Mouse (Mus musculus): ENCODE data around the gene Spata25. TPM values are rescaled to one million over a fixed set of nuclear protein-coding genes. Genes with fewer than 3 reads are reported as not detected.
"Not testable (repeated sequence)": the region's sequence is repeated elsewhere in the genome, so short reads cannot be mapped to it uniquely, and the experiment has no call there.

Spata25 gene
- 0.40 TPM for polyA plus RNA-seq (2012; fragmentation: generic; extraction: Trizol)

DNA sequence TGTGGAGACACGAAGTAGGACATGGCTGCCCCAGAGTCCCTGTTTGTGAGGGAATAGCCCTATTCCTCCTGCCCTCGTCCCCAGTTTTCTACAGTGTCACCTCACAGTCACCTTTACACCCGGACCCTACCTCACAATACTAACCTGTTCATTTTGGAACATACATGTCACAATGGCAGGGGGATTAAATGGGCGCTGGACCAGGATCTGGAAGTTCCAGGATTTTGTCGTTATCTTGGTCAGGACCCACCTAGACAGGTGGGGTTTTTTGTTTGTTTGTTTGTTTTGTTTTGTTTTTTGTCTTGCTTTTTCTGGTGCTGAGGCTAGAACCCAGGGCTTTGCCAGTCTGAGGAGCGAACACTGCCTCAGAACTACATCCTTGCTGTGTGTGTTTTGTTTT, at the start of gene Spata25:
Spata25 (minus strand) TSS at position 101 of the 400 bp plus-strand sequence.
- Histone ChIP-seq H3K27me3 (ENCODE audit: control insufficient read depth, insufficient read depth, insufficient read length) (no peaks in the 10 kb centered on the region), H3K36me3 (ENCODE audit: control insufficient read depth, insufficient read depth) (peaks cover 5% of the 10 kb centered on the region)
- TF ChIP-seq REST (IDR thresholded peaks at IDR 0.05; ENCODE audit: insufficient read depth, insufficient read length) = no peak
- TF ChIP-seq MYOG (IDR thresholded peaks at IDR 0.05; ENCODE audit: control insufficient read depth in 1 of 3, insufficient read depth in 1 of 3, insufficient read length in 2 of 3, low read depth in 2 of 3) = no peak
- no peak for TF ChIP-seq POLR2A (IDR thresholded peaks at IDR 0.05; ENCODE audit: insufficient read length, low read depth)
- no peak for TF ChIP-seq POLR2AphosphoS2 (IDR thresholded peaks at IDR 0.05; ENCODE audit: insufficient read length, low read depth)

DNA sequence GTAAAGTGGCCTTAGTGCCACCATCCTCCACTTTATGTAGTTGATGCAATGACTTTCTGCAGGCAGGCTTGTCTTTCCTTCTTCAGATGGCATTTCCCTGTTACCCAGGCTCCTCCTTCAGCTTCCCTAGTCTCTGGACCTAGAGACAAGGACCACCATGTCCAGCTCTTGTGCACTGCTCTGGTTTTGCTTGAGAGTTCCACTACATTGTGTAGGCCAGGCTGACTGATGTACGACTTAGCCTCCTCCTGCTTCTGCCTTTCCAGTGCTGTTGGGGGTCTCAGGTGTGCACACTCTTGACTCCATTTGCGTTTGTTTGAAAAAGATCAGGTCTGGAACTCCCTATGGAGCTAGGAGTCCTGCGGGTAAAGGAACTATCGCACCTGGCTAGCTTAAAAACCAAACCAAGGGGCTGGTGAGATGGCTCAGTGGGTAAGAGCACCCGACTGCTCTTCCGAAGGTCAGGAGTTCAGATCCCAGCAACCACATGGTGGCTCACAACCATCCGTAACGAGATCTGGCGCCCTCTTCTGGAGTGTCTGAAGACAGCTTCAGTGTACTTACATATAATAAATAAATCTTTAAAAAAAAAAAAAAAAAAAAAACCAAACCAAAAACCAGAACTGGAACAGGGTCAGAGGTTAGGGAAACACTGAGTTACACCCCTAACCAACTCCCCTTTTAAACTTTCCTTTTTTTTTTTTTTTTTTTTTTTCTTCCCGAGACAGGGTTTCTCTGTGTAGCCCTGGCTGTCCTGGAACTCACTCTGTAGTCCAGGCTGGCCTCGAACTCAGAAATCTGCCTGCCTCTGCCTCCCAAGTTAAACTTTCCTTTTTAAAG, 49.3 kb upstream of the Spata25 start:
- Histone ChIP-seq H3K79me2 (ENCODE audit: control insufficient read depth, insufficient read depth) (peaks cover 30% of the 10 kb centered on the region), H3K4me3 (peak overlapping the region; percentile 82), H3K4me2 (ENCODE audit: low read depth) (peak overlapping the region; percentile 78)
- H3K36me3 ChIP-seq (ENCODE audit: control insufficient read depth, insufficient read depth); H3K27me3 ChIP-seq (ENCODE audit: control insufficient read depth, insufficient read depth, insufficient read length); H3ac ChIP-seq (ENCODE audit: control insufficient read depth, insufficient read length): not testable (repeated sequence)
- peak; percentile 72 for TF ChIP-seq POLR2AphosphoS2 (IDR thresholded peaks at IDR 0.05; ENCODE audit: insufficient read length, low read depth)
- TF ChIP-seq POLR2A (IDR thresholded peaks at IDR 0.05; ENCODE audit: insufficient read length, low read depth) = peak; percentile 43

More for the DNA sequence above, at the start of gene Spata25:
- H3K4me3 ChIP-seq = no peak within 1 kb of the TSS
- no peak within 1 kb of the TSS for H3K4me2 ChIP-seq (ENCODE audit: low read depth)
- H3ac ChIP-seq (ENCODE audit: control insufficient read depth, insufficient read length) = no peak within 1 kb of the TSS
- H3K79me2 ChIP-seq (ENCODE audit: control insufficient read depth, insufficient read depth) = peaks cover 15% of the 10 kb centered on the region

DNA sequence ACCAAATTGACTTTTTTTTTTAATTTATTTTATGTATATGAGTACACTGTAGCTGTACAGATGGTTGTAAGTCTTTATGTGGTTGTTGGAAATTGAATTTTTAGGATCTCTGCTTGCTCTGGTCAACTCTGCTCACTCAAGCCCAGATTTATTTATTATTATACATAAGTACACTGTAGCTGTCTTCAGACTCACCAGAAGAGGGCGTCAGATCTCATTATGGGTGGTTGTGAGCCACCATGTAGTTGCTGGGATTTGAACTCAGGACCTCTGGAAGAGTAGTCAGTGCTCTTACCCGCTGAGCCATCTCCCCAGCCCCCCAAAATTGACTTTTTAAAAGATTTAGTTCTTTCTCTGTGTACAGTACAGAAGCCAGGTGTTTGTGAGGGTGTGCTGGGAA, 47.3 kb upstream of the Spata25 start:
- not testable (repeated sequence) for H3K27me3 ChIP-seq (ENCODE audit: control insufficient read depth, insufficient read depth, insufficient read length); H3K36me3 ChIP-seq (ENCODE audit: control insufficient read depth, insufficient read depth)

DNA sequence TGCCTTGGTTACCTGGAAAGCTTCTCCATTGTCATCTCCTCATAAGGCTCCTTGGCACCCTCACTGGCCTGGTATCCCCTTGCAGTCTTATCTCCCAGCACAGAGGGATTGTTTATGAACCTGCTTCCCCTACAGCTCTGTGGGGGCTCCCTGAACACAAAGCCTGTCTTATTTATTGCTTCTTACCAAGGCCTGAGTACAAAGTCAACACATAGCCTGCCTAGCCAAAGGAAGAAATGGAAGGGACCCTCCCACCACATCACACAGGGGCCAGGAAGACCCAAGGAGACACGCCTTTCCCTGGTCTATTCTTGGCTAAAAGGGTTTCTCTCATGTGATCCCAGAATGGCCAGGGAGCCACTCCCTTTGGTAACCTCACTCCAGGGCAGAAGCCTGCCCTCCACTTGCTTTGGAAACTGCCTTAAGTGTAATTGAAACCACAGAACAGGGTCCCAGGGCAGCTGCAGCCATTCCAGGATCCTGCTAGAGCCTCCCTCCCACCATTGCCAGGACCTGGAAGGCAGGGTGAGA, 46.0 kb upstream of the Spata25 start:
- Histone ChIP-seq H3K4me3 (peak overlapping the region; percentile 8), H3K36me3 (ENCODE audit: control insufficient read depth, insufficient read depth) (no peaks in the 10 kb centered on the region), H3K79me2 (ENCODE audit: control insufficient read depth, insufficient read depth) (peaks cover 9% of the 10 kb centered on the region), H3K27me3 (ENCODE audit: control insufficient read depth, insufficient read depth, insufficient read length) (no peaks in the 10 kb centered on the region), H3ac (ENCODE audit: control insufficient read depth, insufficient read length) (no peak overlapping the region), H3K4me2 (ENCODE audit: low read depth) (peak overlapping the region; percentile 59)
- peak; percentile 35 to 78 (median 60) for TF ChIP-seq MYOD1 (IDR thresholded peaks at IDR 0.05; ENCODE audit: control insufficient read depth in 1 of 3, insufficient read length in 2 of 3, low read depth in 2 of 3)
- TF ChIP-seq REST (IDR thresholded peaks at IDR 0.05; ENCODE audit: insufficient read depth, insufficient read length) = no peak
- TF ChIP-seq MYOG (IDR thresholded peaks at IDR 0.05; ENCODE audit: control insufficient read depth in 1 of 3, insufficient read depth in 1 of 3, insufficient read length in 2 of 3, low read depth in 2 of 3) = peak; percentile 57 to 90 (median 81)
- TF ChIP-seq POLR2AphosphoS2 (IDR thresholded peaks at IDR 0.05; ENCODE audit: insufficient read length, low read depth) = peak; percentile 78
- TF ChIP-seq CEBPB (IDR thresholded peaks at IDR 0.05; ENCODE audit: insufficient read depth, poor library complexity, severe bottlenecking) = no peak

More for the DNA sequence above, 47.3 kb upstream of the Spata25 start:
- peaks cover 16% of the 10 kb centered on the region for H3K79me2 ChIP-seq (ENCODE audit: control insufficient read depth, insufficient read depth)
- not testable (repeated sequence) for H3K4me2 ChIP-seq (ENCODE audit: low read depth); H3K4me3 ChIP-seq; H3ac ChIP-seq (ENCODE audit: control insufficient read depth, insufficient read length)

DNA sequence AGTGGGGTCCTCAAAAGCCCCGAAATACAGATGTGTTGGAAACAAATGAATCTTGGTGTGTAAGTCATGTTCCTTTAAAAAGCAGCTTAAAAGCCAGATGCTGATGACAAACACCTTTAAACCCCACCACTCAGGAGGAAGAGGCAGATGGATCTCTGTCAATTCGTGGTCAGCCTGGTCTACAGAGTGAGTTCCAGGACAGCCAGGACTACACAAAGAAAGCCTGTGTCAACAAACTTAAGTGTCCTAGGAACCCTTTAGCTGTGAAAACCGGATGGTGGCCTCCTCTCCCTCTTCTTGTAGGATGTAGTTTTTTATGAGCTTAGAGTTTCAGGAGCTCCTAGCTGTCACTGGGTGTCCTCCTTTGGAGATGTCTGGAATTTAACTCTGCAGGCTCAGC, 45.3 kb upstream of the Spata25 start:
- no peak for TF ChIP-seq CEBPB (IDR thresholded peaks at IDR 0.05; ENCODE audit: insufficient read depth, poor library complexity, severe bottlenecking)
- TF ChIP-seq MYOD1 (IDR thresholded peaks at IDR 0.05; ENCODE audit: control insufficient read depth in 1 of 3, insufficient read length in 2 of 3, low read depth in 2 of 3) = no peak
- TF ChIP-seq POLR2A (IDR thresholded peaks at IDR 0.05; ENCODE audit: insufficient read length, low read depth) = no peak
- TF ChIP-seq E2F4 (IDR thresholded peaks at IDR 0.05; ENCODE audit: insufficient read depth) = no peak
- no peak for TF ChIP-seq MYOG (IDR thresholded peaks at IDR 0.05; ENCODE audit: control insufficient read depth in 1 of 3, insufficient read depth in 1 of 3, insufficient read length in 2 of 3, low read depth in 2 of 3)
- no peak for TF ChIP-seq MAX (IDR thresholded peaks at IDR 0.05; ENCODE audit: low read depth)
- TF ChIP-seq TCF12 (IDR thresholded peaks at IDR 0.05; ENCODE audit: insufficient read depth, poor library complexity, severe bottlenecking) = no peak
- no peak for TF ChIP-seq TCF3 (IDR thresholded peaks at IDR 0.05; ENCODE audit: insufficient read length, low read depth)
- TF ChIP-seq SRF (IDR thresholded peaks at IDR 0.05; ENCODE audit: control insufficient read depth, insufficient read length, low read depth) = no peak
- no peak for TF ChIP-seq USF1 (IDR thresholded peaks at IDR 0.05; ENCODE audit: low read depth)
- TF ChIP-seq POLR2AphosphoS2 (IDR thresholded peaks at IDR 0.05; ENCODE audit: insufficient read length, low read depth) = no peak
- no peak for TF ChIP-seq REST (IDR thresholded peaks at IDR 0.05; ENCODE audit: insufficient read depth, insufficient read length)

More for the DNA sequence above, 45.3 kb upstream of the Spata25 start:
- Histone ChIP-seq H3K4me2 (ENCODE audit: low read depth) (peak overlapping the region; percentile 59), H3K27me3 (ENCODE audit: control insufficient read depth, insufficient read depth, insufficient read length) (no peaks in the 10 kb centered on the region), H3K79me2 (ENCODE audit: control insufficient read depth, insufficient read depth) (peaks cover 6% of the 10 kb centered on the region), H3K36me3 (ENCODE audit: control insufficient read depth, insufficient read depth) (no peaks in the 10 kb centered on the region), H3ac (ENCODE audit: control insufficient read depth, insufficient read length) (no peak overlapping the region), H3K4me3 (peak overlapping the region; percentile 8)
